Mouse (Mus musculus): ENCODE data around the gene Atp1b1.

DNA sequence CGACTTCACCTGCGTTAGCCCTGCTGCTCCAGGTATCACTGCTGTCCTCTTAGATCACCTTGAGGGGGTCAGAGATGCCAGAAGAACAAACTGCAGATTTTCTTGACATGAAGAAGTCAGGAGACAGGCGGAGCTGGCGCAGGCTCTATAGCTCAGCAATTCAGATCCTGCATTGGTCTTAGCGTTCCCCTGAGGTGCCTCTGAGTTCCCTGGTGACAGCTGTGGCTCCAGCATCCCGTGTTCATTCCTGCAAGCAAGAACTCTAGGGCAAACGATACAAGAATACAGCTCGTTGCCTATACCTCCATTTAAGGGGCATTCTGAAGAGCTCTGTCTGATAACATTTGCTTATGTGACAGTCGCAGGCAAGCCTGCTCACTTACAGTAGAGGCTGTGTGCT, 29.5 kb downstream of the Atp1b1 start:
- TF ChIP-seq CTCF (IDR thresholded peaks at IDR 0.05; ENCODE audit: low read depth, low read length): no peak
- no peak for TF ChIP-seq POLR2A (IDR thresholded peaks at IDR 0.05; ENCODE audit: borderline replicate concordance, low read depth, low read length)
